Mouse (Mus musculus) monocyte, adult 5-6 weeks (primary cell): ENCODE data around the gene Eif3d. TPM values are rescaled to one million over a fixed set of nuclear protein-coding genes. Genes with fewer than 3 reads are reported as not detected.

ENCODE experiments used
- ATAC-seq: fragments of 153-309, 156-312 bp; replicated peaks from 2 replicates; pipeline ENCODE4 v1.8.0; 2017; ENCODE audit warnings: mild to moderate bottlenecking; ENCODE audit not compliant: low TSS enrichment, insufficient number of reproducible peaks, severe bottlenecking, poor library complexity, low FRiP score
- total RNA-seq: library from RNA; stranded (forward); fragments of 200-1000, 200-491, 200-594 nt; gene quantifications from 3 replicates; pipeline ENCODE4 v1.2.3, GENCODE M21; 2017

Gene Eif3d
- total RNA-seq, 1 experiment from 2014 or later, result 119 TPM

DNA sequence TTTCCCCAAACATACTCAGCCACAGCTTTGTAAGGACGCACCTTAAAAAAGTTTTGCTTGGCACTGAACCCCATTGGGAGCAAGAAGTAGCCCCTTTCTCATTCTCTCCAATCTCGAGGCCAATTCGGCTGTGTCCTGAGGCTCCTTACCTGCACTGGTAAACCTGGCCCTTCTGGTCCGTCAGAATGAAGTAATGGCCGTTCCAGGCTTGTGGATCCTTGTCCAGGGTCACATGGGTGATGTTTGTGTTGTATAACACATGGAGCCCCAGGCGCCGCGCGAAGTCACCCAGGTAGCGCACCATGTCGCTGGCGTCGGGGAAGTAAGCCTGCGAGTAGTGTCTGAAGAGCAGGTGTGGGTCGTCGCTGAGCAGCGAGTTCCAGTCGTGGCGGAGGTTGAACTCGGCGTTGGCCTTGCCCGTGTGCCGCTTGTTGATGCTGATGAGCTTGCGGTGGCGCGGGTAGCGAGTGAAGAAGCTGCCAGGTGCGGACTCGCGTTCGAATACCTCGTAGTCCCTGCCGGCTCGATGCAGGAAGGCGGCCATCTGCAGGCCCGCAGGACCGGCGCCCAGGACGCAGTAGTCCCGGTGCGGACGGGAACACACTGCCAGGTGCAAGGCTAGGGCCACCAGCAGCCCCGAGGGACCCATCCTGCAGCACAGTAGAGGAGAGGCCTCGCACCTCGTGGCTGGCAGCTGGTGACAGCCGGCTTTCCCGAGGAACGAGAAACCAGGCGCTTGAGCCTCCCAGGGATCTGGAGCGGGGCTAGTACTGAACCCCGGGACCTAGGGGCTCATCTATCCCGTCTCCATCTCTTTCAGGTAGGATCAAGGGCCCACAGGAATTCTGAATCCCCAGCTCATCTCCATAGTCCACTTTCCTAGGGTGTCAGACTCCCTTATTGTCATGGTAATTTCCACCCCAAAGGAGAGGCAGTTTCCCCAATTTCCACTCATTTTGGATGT lies 14.9 kb downstream of the Eif3d start:
- no peak for ATAC-seq

DNA sequence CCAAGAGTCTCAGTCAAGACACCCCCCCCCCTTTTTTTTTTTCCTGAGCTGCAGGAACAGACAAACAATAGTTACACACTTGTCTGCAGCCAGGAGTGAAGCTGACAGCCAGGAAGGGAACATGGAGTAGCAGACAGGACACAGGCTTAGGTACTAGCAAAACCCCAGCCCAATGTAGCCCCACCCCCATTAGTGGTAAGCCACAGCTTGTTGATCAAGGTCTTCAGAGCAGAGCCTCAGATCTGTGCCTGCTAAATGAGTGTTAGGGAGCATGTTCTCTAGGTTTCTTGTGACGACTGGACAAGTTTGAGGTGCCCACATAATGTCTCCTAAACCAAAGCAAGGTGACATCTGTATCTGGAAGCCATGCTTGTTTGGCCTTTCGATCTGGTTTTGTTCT lies 16.3 kb downstream of the Eif3d start:
- no peak for ATAC-seq

DNA sequence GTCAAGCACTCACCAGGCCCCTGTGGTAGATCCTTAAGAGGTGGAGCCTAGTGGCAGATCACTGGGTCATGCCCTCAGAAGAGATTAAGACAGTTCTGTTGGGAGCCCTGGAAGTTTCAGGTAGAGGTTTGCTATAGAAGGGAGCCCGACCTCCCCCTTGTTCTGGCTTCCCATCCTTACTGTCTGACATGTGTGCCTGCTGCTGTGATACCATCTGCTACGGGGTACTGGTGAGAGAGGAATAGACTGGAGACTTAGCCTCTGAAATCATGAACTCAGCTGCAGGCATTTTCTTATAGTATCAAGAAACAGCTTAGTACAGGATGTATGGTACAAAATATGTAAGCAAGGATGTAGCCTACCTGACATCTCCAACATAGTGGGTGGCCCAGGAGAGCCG lies 17.7 kb downstream of the Eif3d start:
- no peak for ATAC-seq

DNA sequence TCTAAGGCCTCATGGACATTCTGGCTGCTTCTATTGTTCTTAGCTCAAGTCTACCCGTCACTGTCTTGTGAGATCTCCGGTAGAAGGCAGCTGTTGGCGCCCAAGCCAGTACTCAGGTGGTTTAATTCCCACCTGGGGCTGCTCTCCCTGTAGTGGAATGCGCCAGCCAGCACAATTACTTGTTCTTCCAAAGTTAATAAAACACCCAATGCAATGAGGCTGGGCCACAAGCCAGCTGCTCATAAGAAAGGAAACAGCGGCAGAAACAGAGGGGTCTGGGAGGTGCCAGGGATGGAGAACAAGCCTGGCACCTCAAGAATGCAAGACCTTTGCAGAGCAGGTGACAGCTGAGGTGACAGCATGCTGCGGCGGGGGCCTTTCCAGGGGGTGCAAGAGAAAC lies 21.6 kb downstream of the Eif3d start:
- ATAC-seq, result no peak

DNA sequence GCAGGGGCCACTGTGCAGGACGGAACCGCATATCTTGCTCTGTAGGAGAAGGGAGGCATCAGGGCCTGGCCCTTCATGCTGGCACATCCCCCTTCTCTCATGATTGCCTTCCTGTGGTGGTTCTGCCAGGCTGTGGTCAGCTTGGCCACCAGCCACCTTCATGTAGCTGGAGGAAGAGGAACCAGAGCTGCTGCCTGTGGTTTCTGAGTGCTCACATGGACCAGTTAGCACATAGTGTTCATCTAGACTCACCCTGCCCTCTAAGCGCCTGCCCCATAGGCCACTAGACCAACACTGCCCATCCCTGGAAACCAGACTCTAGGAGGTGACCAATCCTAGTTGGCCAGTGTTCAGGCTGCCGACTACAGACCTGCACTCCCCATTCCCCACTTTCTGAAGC lies 24.9 kb downstream of the Eif3d start:
- ATAC-seq, result peak; percentile 99

DNA sequence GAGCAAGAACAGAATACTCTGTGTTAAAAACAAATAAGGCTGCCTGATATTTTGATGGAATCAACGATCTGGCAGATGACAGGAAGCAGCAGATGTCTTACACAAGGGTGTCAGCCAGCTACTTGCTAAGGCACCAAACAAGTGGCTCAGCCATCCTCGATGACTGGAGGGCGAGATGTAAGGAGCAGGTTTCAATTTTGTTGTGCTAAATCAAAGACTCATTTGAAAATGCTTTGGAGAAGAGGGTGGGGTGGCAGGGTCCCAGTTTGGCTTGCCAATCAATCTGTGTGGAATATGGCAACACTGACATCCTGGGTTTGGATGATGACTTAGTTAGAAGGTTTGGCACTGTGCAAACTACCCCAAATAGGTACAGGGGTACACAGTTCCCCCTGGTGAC lies 29.1 kb downstream of the Eif3d start:
- ATAC-seq, result no peak

DNA sequence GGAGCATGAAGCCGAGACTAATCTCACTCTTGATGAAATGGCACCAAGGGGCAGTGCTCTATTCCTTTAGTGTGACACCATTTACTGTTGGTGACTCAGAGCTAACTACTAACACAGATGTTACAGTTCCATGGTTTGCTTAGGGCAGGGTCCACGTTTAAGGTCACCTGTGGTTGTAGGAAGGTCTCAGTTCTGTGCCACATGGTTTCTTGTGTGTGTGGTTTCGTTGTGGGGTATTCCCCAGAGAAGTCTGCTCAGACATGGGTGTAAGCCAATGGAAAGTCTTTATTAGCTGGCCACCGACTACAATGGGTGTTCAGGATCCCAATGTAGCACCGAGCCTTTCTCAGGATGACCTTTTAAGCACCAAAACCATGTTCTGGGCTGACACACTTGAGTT lies 32.1 kb downstream of the Eif3d start:
- no peak for ATAC-seq

DNA sequence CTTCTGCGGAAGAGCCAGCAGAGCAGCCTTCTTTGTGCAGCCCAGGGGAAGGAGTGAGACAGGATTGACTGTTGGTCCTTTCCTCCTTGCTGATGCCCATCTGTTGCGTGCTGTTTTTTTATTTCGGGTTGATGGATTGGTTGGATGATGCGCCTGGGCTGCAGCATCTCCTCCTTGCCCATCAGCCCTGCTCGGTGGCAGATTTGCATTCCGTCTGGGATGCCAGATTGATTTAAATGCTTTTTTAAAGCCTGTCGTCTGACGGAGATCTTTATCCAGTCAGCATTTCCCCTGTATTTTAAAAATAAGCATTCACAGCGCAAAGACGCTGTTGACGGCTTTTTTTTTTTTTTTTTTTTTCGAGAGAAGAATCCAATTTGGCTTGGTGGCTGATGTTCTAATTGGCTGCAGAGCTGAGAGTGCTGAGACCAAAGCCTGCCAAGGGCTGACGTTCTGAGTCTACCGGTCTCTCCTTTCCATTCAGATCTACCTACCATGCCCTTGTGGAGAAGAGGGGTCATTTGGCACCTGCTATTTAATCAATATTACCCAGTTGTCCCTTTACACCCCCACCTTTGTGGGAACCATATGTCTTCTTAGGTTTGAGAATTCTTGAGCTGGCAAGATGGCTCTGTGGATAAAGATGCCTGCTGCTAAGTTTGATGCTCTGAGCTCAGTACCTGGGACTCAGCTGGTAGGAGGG lies 34.8 kb downstream of the Eif3d start:
- no peak for ATAC-seq

DNA sequence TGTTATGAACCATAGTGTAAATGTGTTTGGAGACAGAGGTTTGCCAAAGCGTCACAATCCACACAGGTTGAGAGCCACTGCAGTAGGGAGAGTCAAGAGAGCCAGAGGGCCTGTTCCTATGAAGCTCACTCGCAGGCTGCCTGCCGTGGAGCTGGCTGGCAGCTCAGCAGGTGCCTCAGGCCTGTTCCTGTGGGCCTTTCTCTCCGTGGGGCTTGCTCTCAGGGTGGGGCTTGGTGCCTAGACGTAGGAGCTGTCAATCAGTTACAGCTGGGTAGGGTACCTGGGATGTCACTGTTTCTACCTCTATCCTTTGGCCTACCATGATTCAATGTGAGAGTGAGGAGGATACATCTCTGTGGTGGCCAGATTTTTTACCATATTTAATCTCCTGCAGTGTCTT lies 35.6 kb downstream of the Eif3d start:
- ATAC-seq, result no peak

DNA sequence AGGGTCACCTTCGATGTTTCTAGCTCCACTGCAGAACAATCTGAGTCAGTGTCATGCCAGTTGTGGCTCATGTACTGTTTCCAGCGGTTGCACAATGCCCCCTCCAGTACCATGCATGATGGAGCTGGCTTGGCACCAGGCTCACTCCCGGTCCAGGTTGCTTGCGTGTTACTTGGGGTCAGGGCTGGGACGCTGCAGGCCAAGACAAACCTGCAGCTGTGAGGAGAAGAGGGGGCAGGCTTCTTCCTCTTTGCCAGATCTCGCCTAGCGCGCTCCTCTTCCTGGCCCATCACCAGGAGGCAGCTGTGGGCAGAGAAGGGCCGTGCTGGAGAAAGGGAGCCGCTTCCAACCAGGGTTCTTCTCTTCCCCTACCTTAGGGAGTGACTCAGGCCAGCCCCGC lies 36.3 kb downstream of the Eif3d start:
- no peak for ATAC-seq

DNA sequence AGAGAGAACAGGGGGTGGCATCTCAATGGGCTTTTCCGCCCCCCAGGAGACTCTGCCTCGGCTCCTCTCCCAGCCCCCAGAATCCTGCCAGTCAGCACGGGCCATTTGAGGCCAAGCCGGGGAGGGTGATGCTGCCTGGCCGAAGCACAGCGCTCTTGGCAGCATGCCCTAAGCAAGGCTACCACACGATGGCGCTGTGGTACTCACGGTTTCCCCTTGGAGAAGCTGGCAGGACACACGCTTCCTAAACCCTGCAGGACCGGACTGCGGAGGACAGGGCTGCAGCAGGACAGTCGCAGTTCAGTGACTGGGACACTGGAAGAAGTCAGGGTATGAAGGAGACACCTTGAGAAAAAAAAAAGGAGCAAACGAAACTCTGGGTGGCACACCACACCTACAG lies 36.8 kb downstream of the Eif3d start:
- ATAC-seq, result peak; percentile 62

DNA sequence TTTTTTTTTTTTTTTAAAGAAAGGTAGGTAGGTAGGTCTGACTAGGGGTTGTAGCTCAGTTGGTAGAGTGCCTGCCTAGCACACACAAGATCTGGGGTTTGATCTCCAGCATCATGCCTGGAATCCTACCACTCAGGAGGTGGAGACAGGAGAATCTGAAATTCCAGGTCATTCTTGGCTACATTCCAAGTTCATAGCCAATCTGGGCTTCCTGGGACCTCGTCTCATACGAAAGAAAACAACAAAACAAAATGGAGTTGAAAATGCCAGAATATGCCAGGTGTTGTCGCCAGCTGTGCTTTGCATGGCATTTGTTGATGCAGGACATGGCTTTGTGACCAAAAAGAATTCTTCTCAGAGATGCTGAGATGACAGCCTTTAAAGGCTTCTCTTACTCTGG lies 37.4 kb downstream of the Eif3d start:
- ATAC-seq, result no peak

DNA sequence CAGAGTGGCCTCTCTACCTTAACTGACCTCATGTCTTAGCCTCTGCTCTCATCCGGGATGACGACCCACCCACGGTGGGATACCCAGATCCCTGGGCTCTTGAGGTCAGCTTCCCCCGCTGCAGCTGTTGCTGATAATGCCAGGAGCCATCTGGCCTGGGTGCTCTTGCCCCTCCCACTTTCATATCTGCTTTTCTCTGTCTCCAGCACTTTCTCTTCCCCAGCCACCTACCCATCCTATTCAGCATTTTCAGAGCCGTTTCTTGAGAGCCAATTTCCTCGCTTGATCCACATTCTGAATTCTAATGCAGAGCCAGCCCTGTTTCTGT lies 39.0 kb downstream of the Eif3d start:
- 0 out of 2 replicates have a peak, but pooled peaks have one; percentile 14 for ATAC-seq

DNA sequence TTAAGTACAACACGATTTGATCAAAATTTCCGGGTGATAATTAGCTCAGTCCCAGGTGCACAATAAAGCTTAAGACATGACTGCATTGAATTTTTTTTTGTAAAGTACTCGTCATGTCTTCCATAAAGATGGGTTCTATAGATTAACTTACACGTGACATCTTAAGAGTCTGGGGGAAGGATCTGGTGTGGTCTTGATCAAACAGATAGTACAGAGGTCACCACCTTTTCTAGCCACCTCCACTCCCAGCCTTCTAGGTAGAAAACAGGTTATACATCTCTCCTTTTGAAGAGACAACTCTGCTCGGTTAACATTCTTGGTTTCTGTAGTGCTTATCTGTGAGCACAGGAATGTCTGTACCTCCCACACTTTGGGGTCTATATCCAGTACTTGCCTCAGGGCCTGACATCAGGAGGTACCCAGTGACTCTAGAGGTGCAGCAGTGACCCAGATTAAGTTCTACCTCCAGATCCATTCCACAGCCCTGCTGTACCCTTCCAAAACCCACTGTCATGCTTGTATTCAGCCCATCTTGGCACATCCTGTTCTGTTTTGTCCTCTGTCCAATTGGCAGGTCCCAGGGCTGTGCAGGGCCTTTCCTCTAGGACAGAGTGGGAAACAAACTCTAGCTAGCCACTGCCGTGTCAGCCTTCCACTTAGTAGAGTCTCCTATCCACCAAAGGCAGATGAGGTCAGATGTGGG lies 39.5 kb downstream of the Eif3d start:
- ATAC-seq, result no peak

DNA sequence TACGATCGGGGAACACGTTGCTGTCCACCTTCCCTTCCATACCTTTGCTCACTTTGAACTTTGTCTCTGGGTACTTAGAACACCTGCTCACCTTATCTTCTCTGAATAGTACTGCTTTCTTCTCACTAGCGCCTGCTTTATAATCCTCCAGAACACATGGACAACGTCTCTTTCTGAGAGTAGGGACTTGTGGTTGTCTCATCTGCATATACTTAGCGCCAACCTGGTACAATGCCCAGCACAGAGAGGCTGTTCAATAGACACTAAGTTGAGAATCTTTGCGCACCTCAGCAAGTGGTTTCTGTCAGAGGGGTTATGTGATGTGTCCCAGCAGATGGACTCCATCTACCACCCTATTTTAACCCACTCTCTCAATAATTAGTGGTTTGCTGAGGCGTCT lies 40.8 kb downstream of the Eif3d start:
- no peak for ATAC-seq

DNA sequence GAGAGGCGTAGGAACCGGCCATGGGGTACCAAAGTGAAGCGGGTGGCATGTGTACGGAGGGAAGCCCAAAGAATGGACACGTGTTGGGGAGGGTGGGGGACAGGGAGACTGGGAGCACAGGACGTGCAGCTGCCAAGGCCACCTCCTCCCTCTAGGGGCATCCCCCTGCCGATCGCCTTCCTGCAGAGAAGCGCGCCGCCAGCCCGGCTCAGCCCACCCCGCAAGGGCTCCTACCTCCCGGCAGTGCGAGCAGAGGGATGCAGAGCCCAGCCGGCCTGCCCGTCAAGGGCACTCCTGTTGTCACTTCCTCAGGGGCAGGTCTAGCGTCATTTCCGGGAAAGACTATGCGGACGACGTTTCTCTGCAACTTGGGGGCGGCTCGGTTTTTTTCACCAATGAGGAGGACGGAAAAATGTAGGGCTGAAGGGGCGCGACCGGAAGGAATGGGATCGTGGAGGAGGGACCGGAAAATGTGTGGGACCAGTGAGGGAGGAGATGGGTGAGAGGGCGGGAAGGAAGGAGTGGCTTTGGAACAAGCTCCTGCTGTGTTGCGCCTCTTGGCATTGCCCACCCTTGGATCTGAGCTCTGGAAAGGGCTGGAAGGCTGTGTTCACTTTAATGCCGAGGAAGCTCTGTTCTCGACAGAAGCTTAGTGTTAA lies 41.8 kb downstream of the Eif3d start, which contains the start of gene Txn2:
Gene Txn2 (minus strand): TSS at position 334 of the 659 bp plus-strand sequence.
- peak; percentile 86 for ATAC-seq

DNA sequence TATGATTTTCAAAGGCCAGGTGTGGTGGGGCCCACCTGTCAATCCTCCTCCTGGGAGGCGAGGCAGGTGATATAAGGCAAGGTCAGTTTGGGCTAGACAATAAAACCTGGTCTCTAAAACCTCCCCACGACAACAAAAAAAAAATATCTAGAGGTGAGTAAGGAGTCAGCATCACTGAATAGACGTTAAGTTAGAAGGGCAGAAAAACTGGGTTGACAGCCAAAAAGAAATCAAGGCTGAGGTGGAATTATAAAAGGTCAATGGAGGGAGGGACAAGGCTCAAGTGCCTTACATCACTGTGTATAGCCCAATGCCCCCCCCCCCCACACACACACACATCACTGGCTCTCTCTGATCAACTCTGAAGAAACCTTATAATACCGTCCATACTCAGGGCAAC lies 42.5 kb downstream of the Eif3d start:
- ATAC-seq, result no peak

DNA sequence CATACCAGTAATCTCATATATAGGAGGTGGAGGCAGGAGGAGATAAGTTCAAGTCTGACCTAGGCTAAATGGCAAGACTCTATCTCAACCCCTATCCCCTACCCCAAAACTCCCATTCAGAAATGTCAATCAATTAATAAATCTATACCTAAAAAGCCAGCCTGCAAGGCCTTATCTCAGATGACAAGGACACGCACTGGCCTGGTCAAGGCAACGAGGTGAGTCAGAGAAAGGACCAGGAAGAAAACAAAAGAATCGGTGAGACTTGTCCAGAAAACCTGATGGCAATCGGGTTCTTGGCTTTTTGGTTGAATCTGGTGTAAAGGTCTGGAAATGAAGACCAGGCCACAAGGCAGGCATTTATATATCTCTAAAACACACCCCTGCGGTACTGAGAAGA lies 43.7 kb downstream of the Eif3d start:
- ATAC-seq, result no peak

DNA sequence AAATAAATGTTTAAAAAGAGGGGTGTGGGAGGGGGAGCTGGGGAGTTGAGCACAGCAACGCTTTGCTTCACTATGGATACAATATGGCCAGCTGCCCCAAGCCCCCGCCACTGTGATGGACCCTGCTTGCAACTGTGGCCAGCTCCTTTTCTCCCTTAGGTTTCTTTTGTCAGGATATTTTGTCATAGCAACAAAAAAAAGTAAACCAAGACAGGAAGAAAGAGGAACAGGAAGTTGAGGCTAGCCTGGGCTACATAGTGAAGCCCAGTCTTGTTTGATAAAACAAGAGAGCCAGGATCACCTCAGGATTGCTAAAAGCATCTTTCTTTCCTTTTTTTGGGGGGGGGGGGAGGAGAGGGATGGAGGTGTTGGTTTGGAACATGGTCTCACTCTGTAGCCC lies 45.4 kb downstream of the Eif3d start:
- no peak for ATAC-seq
